Mouse (Mus musculus) large intestine, adult 2 months (tissue): ENCODE results near the gene Ttc3. TPM values are rescaled to one million over a fixed set of nuclear protein-coding genes. Genes with fewer than 3 reads are reported as not detected.
"Not testable (repeated sequence)": the region's sequence is repeated elsewhere in the genome, so short reads cannot be mapped to it uniquely, and the experiment has no call there.

ENCODE experiments used
- DNase-seq: peaks from one replicate; pipeline ENCODE4 v3.0.0-alpha.2; 2012; ENCODE audit warnings: low read depth, low spot score
- WGBS: fragments of 180-500 bp; shearing (Covaris S2); methylation state at CpG from one replicate; pipeline ENCODE4 v1.1.7; 2018; 5-methylcytosine and 5-hydroxymethylcytosine counted together
- polyA plus RNA-seq: library from polyadenylated mRNA; depleted of rRNA; stranded (reverse); fragments of >200 nt; gene quantifications from 2 replicates; pipeline ENCODE4 v1.2.3, GENCODE M21; 2012; rRNA removed

The Ttc3 gene
- polyA plus RNA-seq, 1 experiment, result 8.1 TPM

GRCm38 (mm10) chr16:94484752-94485535, 114.5 kb downstream of the Ttc3 start:
- no peak for DNase-seq
- WGBS, result 69% methylated on average over 11 of the region's 11 CpGs

- DNase-seq, result no peak
- 42% methylated on average over 5 of the region's 5 CpGs for WGBS
These were observed 116.9 kb downstream of the Ttc3 start for GRCm38 (mm10) chr16:94487341-94487740.

- WGBS, result 87% methylated on average over 5 of the region's 5 CpGs
These were observed 118.9 kb downstream of the Ttc3 start for GRCm38 (mm10) chr16:94489326-94489725.

GRCm38 (mm10) chr16:94497176-94497575, 126.8 kb downstream of the Ttc3 start:
- not testable (repeated sequence) for DNase-seq
- 88% methylated on average over 7 of the region's 7 CpGs for WGBS

More at GRCm38 (mm10) chr16:94489326-94489725, 118.9 kb downstream of the Ttc3 start:
- DNase-seq, result no peak

GRCm38 (mm10) chr16:94497911-94498310, 127.5 kb downstream of the Ttc3 start:
- no peak for DNase-seq
- 53% methylated on average over 5 of the region's 5 CpGs for WGBS

- no peak for DNase-seq
- WGBS, result 84% methylated on average over 5 of the region's 5 CpGs
These were observed 133.8 kb downstream of the Ttc3 start for GRCm38 (mm10) chr16:94504192-94504591.

GRCm38 (mm10) chr16:94507071-94507470, 136.7 kb downstream of the Ttc3 start:
- 97% methylated on average over 2 of the region's 2 CpGs for WGBS

GRCm38 (mm10) chr16:94508769-94509168, 138.4 kb downstream of the Ttc3 start:
- DNase-seq, result no peak
- 87% methylated on average over 8 of the region's 8 CpGs for WGBS

More at GRCm38 (mm10) chr16:94507071-94507470, 136.7 kb downstream of the Ttc3 start:
- no peak for DNase-seq

- 76% methylated on average over 2 of the region's 2 CpGs for WGBS
- no peak for DNase-seq
These were observed 139.6 kb downstream of the Ttc3 start for GRCm38 (mm10) chr16:94509983-94510382.

- 96% methylated on average over 2 of the region's 2 CpGs for WGBS
- no peak for DNase-seq
These were observed 147.2 kb downstream of the Ttc3 start for GRCm38 (mm10) chr16:94517606-94518005.

Other genes starting within 250 kb of the Ttc3 start
- gene Hlcs, start 57.0 kb upstream of the Ttc3 start, polyA plus RNA-seq, result 4.0 and 5.4 TPM in 2 replicates
- gene Ripply3, start 42.2 kb upstream of the Ttc3 start, polyA plus RNA-seq, result 1.2 and 1.4 TPM in 2 replicates
- 23.5 and 25.5 TPM in 2 replicates for gene Pigp, start 1.2 kb downstream of the Ttc3 start, polyA plus RNA-seq
- gene Vps26c, start 156.2 kb downstream of the Ttc3 start, polyA plus RNA-seq, result 33.0 and 37.0 TPM in 2 replicates
- 24.5 and 44.2 TPM in 2 replicates for gene Dyrk1a, start 199.4 kb downstream of the Ttc3 start, polyA plus RNA-seq